Comparison of ENCODE assay signal across 1 mouse cellular context in the genomic region with DNA sequence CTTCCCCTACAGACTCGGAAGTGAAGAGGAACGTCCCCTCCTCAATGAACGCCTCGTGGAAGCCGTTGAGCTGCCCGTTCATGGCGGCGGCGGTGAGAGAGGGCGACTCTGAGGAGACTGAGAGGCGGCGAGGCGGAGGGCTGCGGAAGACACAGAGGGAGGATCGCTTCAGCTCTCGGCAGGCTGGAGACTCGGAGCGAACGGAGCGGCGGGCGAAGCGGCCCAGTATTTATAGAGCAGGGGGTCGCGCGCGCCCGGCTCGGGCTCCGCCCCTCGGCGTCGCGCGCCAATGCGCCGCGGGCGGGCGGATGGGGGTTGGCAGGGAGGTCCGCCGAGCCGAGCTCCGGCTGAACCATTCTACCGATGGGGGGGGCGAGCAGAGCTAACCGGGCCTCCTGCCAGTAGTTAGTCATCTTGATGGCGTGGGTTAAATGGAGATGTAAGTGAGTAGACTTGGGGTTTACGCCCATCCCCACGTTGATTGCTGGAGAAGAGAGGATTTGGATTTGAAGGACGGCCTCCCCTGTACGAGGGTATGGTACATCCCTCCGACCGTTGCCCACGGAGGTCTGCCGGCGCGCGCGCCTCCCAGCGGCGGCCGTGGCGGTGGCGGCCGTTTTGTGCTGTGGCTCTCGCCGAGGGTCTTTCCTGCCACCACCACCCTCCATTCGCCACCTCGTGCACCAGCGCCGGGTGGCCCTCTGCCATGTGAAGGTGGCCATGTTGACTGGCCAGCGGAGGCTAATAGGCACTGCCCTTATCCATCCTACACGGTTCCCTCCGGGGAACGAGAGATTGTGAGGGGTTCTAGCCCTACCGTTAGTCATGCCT.
A peak's percentile ranks its signal among the peaks of the same experiment; 100 is the strongest.
TF ChIP-seq lines count a peak whose summit lies in the region.

A gene (minus strand): TSS at position 204 of the 831 bp plus-strand sequence.

TF ChIP-seq in CH12.LX, 34 proteins besides CTCF, POLR2A, EP300 and RAD21 (continued from another document):
- TF ChIP-seq CHD2 (IDR thresholded peaks at IDR 0.05; ENCODE audit: low read length): peak; percentile 68
- no peak; the same call in 1 of the 2 replicates for TF ChIP-seq KAT2A (IDR thresholded peaks at IDR 0.05; ENCODE audit: insufficient replicate concordance, low read length)
- peak; percentile 98 for TF ChIP-seq POLR2AphosphoS2 (IDR thresholded peaks at IDR 0.05; ENCODE audit: low read depth, low read length)
- TF ChIP-seq GABPA (IDR thresholded peaks at IDR 0.05; ENCODE audit: insufficient replicate concordance, low read depth, low read length): no peak
- peak; percentile 71; the same call in 1 of the 2 replicates for TF ChIP-seq MEF2A (IDR thresholded peaks at IDR 0.05; ENCODE audit: borderline replicate concordance, low read depth, low read length)
- TF ChIP-seq HCFC1 (IDR thresholded peaks at IDR 0.05; ENCODE audit: low read depth, low read length): peak; percentile 29
- TF ChIP-seq ZNF384 (IDR thresholded peaks at IDR 0.05; ENCODE audit: low read depth, low read length): no peak
- no peak; the same call in none of the 2 replicates for TF ChIP-seq SIN3A (IDR thresholded peaks at IDR 0.05; ENCODE audit: low read length)
- TF ChIP-seq CHD1 (IDR thresholded peaks at IDR 0.05; ENCODE audit: low read depth, low read length): peak; percentile 99
- TF ChIP-seq ZMIZ1 (IDR thresholded peaks at IDR 0.05; ENCODE audit: low read depth, low read length): peak; percentile 100
- peak; percentile 32; the same call in 1 of the 2 replicates for TF ChIP-seq IRF4 (IDR thresholded peaks at IDR 0.05; ENCODE audit: low read depth, low read length)
- peak; percentile 93 for TF ChIP-seq TCF12 (IDR thresholded peaks at IDR 0.05; ENCODE audit: low read depth, low read length)
- 0 out of 2 replicates have a peak, but pooled peaks have one; percentile 58 for TF ChIP-seq UBTF (IDR thresholded peaks at IDR 0.05; ENCODE audit: low read depth, low read length)
- TF ChIP-seq SMC3 (IDR thresholded peaks at IDR 0.05; ENCODE audit: low read depth, low read length): no peak; the same call in 1 of the 2 replicates
- TF ChIP-seq NELFE (IDR thresholded peaks at IDR 0.05; ENCODE audit: low read depth, low read length): peak; percentile 100
- peak; percentile 94 for TF ChIP-seq TBP (conservative IDR thresholded peaks at IDR 0.05; ENCODE audit: low read depth, low read length)
